Mouse (Mus musculus): ENCODE data around the gene Tom1. TPM values are rescaled to one million over a fixed set of nuclear protein-coding genes. Genes with fewer than 3 reads are reported as not detected.
A peak's percentile ranks its signal among the peaks of the same experiment; 100 is the strongest.

The Tom1 gene
- total RNA-seq, 2 experiments from 2014 or later: 34.4 to 39.8 TPM

- no peak for DNase-seq
Observed at GRCm38 (mm10) chr8:75042974-75043373, 9.5 kb downstream of the Tom1 start.

GRCm38 (mm10) chr8:75046303-75046702, 12.8 kb downstream of the Tom1 start:
- no peak for DNase-seq

GRCm38 (mm10) chr8:75047784-75048183, 14.3 kb downstream of the Tom1 start:
- no peak for DNase-seq

- DNase-seq: no peak
Observed at GRCm38 (mm10) chr8:75053342-75053741, 19.8 kb downstream of the Tom1 start.

- no peak for DNase-seq
Observed at GRCm38 (mm10) chr8:75055673-75056072, 22.2 kb downstream of the Tom1 start.

- no peak for DNase-seq
Observed at GRCm38 (mm10) chr8:75060022-75060421, 26.5 kb downstream of the Tom1 start.

GRCm38 (mm10) chr8:75060815-75061214, 27.3 kb downstream of the Tom1 start:
- no peak for DNase-seq

- no peak for DNase-seq
Observed at GRCm38 (mm10) chr8:75063290-75063689, 29.8 kb downstream of the Tom1 start.

GRCm38 (mm10) chr8:75064790-75065189, 31.3 kb downstream of the Tom1 start:
- DNase-seq: no peak

- DNase-seq: no peak
Observed at GRCm38 (mm10) chr8:75067287-75067686, 33.8 kb downstream of the Tom1 start.

GRCm38 (mm10) chr8:75070297-75070696, 36.8 kb downstream of the Tom1 start:
- no peak for DNase-seq

GRCm38 (mm10) chr8:75071627-75072346, 38.3 kb downstream of the Tom1 start:
- DNase-seq: peak; percentile 61 to 71

GRCm38 (mm10) chr8:75074876-75075275, 41.4 kb downstream of the Tom1 start:
- DNase-seq: no peak

GRCm38 (mm10) chr8:75078215-75078614, 44.7 kb downstream of the Tom1 start:
- no peak for DNase-seq

GRCm38 (mm10) chr8:75078851-75079250, 45.3 kb downstream of the Tom1 start:
- DNase-seq: no peak

GRCm38 (mm10) chr8:75081364-75082040, 48.0 kb downstream of the Tom1 start:
- DNase-seq: no peak

GRCm38 (mm10) chr8:75082181-75082805, 48.8 kb downstream of the Tom1 start:
- DNase-seq: no peak

- DNase-seq: peak; percentile 57 to 78
Observed at GRCm38 (mm10) chr8:75083846-75084245, 50.3 kb downstream of the Tom1 start.

- DNase-seq: no peak
Observed at GRCm38 (mm10) chr8:75084382-75085064, 51.0 kb downstream of the Tom1 start.

- no peak for DNase-seq
Observed at GRCm38 (mm10) chr8:75086002-75086401, 52.5 kb downstream of the Tom1 start.

- no peak for DNase-seq
Observed at GRCm38 (mm10) chr8:75087127-75087526, 53.6 kb downstream of the Tom1 start.

GRCm38 (mm10) chr8:75088989-75089881, 55.7 kb downstream of the Tom1 start:
- peak; percentile 59 to 60 for DNase-seq

Data from layer of hippocampus, postnatal 36 days (tissue).